8 mouse cellular contexts compared by ENCODE assay signal in genomic region chr4:106200241-106200640, GRCm38 (mm10).
DNase-seq lines count a peak whose midpoint lies in the region; ATAC-seq and TF ChIP-seq lines count a peak whose summit lies in the region.
"Had no signal": no experiment of that assay in that cellular context is flagged by ENCODE, and none has a peak within 500 bp of the region (broad histone marks: within the 10 kb centered on the region; RNA-seq: fewer than 3 reads in every experiment).

No protein-coding gene starts in this region.

- no peak overlapping the region for H3K4me2 ChIP-seq in embryonic facial prominence, embryonic 15.5 days (replicated peaks)

- DNase-seq in heart, adult 2 months: peak; percentile 55 to 58
- DNase-seq in kidney, postnatal 10 days: peak; percentile 46
- DNase-seq in lung, postnatal 25 days (ENCODE audit: low spot score): peak; percentile 54
- DNase-seq in urinary bladder, postnatal 25 days (ENCODE audit: low spot score): peak; percentile 50
- no peak for DNase-seq in cerebellum, postnatal 4 days (ENCODE audit: low spot score in 2 of 2)
- no peak for DNase-seq in left cerebral cortex, adult 8-10 months (ENCODE audit: low spot score in 2 of 2)

- ATAC-seq in embryonic facial prominence, embryonic 15.5 days (ENCODE audit: insufficient number of reproducible peaks, low FRiP score, low TSS enrichment, low read depth): no peak

- no peak overlapping the region for H3K4me3 ChIP-seq in embryonic facial prominence, embryonic 15.5 days (replicated peaks)
- no peak overlapping the region for H3K4me3 ChIP-seq in heart, adult 2 months
- H3K4me3 ChIP-seq: myocyte had no signal

- peak overlapping the region; percentile 60; the same call in 1 of the 2 replicates for H3K27ac ChIP-seq in embryonic facial prominence, embryonic 15.5 days (replicated peaks)
- H3K27ac ChIP-seq in heart, adult 2 months: peak overlapping the region; percentile 51

- TF ChIP-seq EP300 in heart, adult 2 months (IDR thresholded peaks at IDR 0.05; ENCODE audit: insufficient read depth, low read depth, low read length): no peak

- no peak overlapping the region for H3K9ac ChIP-seq in embryonic facial prominence, embryonic 15.5 days
- no peak overlapping the region for H3K9ac ChIP-seq in heart, adult 2 months (ENCODE audit: low read depth, low read length)

- H3K9me3 ChIP-seq in embryonic facial prominence, embryonic 15.5 days (replicated peaks): no peaks in the 10 kb centered on the region

- H3K36me3 ChIP-seq in embryonic facial prominence, embryonic 15.5 days: no peaks in the 10 kb centered on the region
- H3K36me3 ChIP-seq in heart, adult 2 months (ENCODE audit: control insufficient read depth, insufficient read depth, low read length): no peaks in the 10 kb centered on the region

- H3K4me1 ChIP-seq in embryonic facial prominence, embryonic 15.5 days: peaks cover 20% of the 10 kb centered on the region
- peaks cover 7% of the 10 kb centered on the region for H3K4me1 ChIP-seq in heart, adult 2 months (ENCODE audit: control insufficient read depth, insufficient read depth, low read length)

- TF ChIP-seq POLR2A in heart, adult 2 months (IDR thresholded peaks at IDR 0.05; ENCODE audit: insufficient read depth, low read depth, low read length): no peak

- H3K27me3 ChIP-seq in embryonic facial prominence, embryonic 15.5 days: no peaks in the 10 kb centered on the region
- H3K27me3 ChIP-seq in heart, adult 2 months (ENCODE audit: control insufficient read depth, insufficient read depth, low read length): no peaks in the 10 kb centered on the region

- 56% methylated on average over 6 of the region's 6 CpGs for WGBS in embryonic facial prominence, embryonic 15.5 days
- 38% methylated on average over 6 of the region's 6 CpGs for WGBS in heart, adult 2 months

- H3K79me2 ChIP-seq in heart, adult 2 months (replicated peaks; ENCODE audit: control insufficient read depth, insufficient read depth, low read length): no peaks in the 10 kb centered on the region

- TF ChIP-seq CTCF in heart, adult 2 months (IDR thresholded peaks at IDR 0.05): no peak

- intact Hi-C loops in heart, adult 2 months (cut with DNase I): no loop called here

Comparison
In these comparisons a context has a peak if more than half of its experiments do, and no peak if none do; other contexts are left out.
1. DNase-seq: peak in heart, adult 2 months (2 of 2), kidney, postnatal 10 days (single experiment), lung, postnatal 25 days (single experiment) and urinary bladder, postnatal 25 days (single experiment); none in cerebellum, postnatal 4 days (0 of 2) and left cerebral cortex, adult 8-10 months (0 of 2).